Mouse (Mus musculus) brain, embryonic 14.5 days (tissue): ENCODE data around the gene Dusp28.

ENCODE experiments used
- CTCF ChIP-seq: fragments of 200-500 bp; IDR thresholded peaks from 2 replicates; pipeline ENCODE4 v1.5.1; 2012; ENCODE audit warnings: inconsistent platforms, mild to moderate bottlenecking, moderate library complexity, borderline replicate concordance; ENCODE audit not compliant: insufficient read depth, insufficient read length; ENCODE audit errors: extremely low read depth
- POLR2A ChIP-seq: fragments of 200-500 bp; IDR thresholded peaks from 2 replicates; pipeline ENCODE4 v1.6.1; 2012; ENCODE audit warnings: mild to moderate bottlenecking, inconsistent platforms, borderline replicate concordance; ENCODE audit not compliant: poor library complexity, insufficient read depth, insufficient read length, severe bottlenecking; ENCODE audit errors: extremely low read depth

- TF ChIP-seq CTCF (no peak), POLR2A (no peak)
Observed at GRCm38 (mm10) chr1:92881982-92882381, 24.8 kb upstream of the Dusp28 start.
